Mouse (Mus musculus): ENCODE results near the gene Elavl3.

GRCm38 (mm10) chr9:22004546-22004945 lies 47.3 kb downstream of the Elavl3 start:
- TF ChIP-seq CTCF (IDR thresholded peaks at IDR 0.05; ENCODE audit: extremely low read depth, insufficient read depth, low read length) (no peak), POLR2A (IDR thresholded peaks at IDR 0.05; ENCODE audit: extremely low read depth, insufficient read depth, low read length) (no peak)

Measured in cortical plate, adult 2 months (tissue).